Mouse (Mus musculus): ENCODE data around the gene Wt1.

The Wt1 gene

DNA sequence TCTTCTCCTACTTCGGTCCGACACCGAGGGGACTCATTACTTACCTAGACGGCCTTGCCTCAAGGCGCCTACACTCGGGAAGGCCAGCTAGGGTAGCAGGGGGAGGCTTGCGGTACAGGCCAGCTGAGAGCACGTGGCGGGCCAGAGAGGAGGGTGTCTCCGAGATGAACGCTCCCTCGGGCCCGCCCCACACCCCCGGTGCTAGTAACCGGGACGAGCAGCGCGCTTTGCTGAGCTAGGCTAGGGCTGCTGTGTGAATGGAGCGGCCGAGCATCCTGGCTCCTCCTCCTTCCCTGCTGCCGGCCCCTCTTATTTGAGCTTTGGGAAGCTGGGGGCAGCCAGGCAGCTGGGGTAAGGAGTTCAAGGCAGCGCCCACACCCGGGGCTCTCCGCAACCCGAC, at the start of gene Wt1:
TSS of gene Wt1 (plus strand) at position 251 of the 400 bp plus-strand sequence.
- DNase-seq (ENCODE audit: low spot score) = no peak

- no peak for DNase-seq (ENCODE audit: low spot score)
Observed at GRCm38 (mm10) chr2:105077151-105077550, 49.2 kb upstream of the Wt1 start.

DNA sequence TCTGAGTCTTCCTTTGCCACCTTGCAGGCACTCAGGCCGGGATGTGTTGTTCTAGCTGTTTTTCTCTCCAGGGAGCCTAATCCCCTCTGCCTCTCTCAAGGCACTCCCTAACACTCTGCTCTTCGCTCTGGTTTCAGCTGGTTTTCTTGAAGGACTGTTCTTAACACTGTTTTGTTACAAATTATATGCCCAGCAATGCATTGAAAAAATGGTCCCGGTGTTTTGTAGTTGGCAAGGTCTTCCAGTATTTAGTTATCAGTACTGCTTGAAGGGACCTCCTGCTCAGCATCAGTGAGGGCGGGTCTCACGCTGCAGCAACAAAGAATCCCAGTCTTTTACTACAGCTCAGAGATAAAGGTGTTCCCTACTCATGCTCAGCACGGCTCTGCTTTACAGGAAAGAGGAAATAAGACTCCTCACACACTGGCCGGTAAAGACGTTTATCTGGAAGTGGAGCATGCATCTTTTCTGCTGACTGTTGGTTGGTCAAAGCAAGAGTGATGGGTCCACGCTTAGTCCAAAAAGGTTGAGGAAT, 44.0 kb upstream of the Wt1 start:
- DNase-seq (ENCODE audit: low spot score) = no peak

- DNase-seq (ENCODE audit: low spot score) = no peak
Observed at GRCm38 (mm10) chr2:105084035-105084434, 42.3 kb upstream of the Wt1 start.

DNA sequence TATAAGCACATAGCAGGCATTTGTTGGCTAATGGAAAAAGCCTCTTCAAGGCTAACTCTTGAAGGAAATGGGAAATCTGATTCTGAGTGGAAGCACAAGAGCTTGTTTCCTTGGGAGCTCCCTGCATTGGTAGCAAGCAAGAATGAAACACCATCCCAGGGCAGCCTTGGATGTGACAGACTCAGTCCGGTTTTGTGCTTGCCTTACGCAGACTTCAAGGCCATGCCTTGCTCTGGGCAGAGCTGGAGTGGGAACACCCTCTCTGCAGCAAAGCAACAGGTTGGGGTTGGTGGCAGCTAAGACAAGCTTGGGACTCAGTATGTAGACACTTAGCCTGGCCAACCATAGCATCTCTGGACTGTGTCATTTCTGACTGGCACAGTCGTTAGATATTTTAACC, 40.2 kb upstream of the Wt1 start:
- no peak for DNase-seq (ENCODE audit: low spot score)

- no peak for DNase-seq (ENCODE audit: low spot score)
Observed at GRCm38 (mm10) chr2:105088005-105088404, 38.3 kb upstream of the Wt1 start.

DNA sequence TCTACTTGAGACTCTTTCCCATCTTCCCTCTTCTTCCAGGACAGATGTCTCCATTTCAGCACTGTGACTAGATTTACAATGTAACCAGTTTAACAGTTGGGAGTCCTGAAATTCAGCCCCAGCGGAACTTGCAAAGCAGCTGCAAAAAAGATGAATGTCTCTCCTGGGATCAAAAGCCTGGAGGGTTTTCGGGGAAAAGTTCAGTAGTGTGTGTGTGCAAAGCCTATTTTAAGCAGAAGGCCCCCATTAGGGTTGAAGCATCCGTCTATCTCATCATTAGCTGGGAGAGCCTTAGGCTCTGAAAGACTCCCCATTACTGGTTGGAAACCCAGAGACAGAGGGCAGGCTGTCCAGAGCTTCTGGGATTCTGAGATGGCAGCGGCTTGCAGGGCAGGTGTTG, 37.2 kb upstream of the Wt1 start:
- no peak for DNase-seq (ENCODE audit: low spot score)

GRCm38 (mm10) chr2:105089581-105090508, 36.5 kb upstream of the Wt1 start:
- peak; percentile 10 for DNase-seq (ENCODE audit: low spot score)

- DNase-seq (ENCODE audit: low spot score) = no peak
Observed at GRCm38 (mm10) chr2:105090991-105091390, 35.3 kb upstream of the Wt1 start.

- no peak for DNase-seq (ENCODE audit: low spot score)
Observed at GRCm38 (mm10) chr2:105091718-105092117, 34.6 kb upstream of the Wt1 start, which contains the start of gene Gm11060. TSS of gene Gm11060 (plus strand) at chr2:105092018.

GRCm38 (mm10) chr2:105097294-105097953, 28.9 kb upstream of the Wt1 start:
- no peak for DNase-seq (ENCODE audit: low spot score)

DNA sequence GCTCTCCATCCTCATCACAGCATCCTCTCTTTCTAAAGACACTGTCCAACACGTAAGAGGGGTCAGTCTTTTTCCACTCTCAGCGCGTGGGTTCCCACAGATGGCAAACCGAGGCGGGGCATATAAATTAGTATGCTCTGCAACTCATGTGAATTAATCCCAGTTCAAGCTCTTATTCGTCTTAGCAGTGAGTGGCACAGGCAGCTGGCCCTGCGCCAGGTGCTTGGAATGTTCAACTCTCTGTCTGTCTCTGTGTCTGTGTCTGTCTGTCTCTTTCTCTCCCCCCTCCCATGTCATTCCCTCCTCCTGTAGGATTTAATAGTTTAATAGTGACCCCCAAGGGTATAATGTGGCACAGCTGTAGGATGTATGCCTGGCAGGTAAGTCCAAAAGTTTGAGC, 26.9 kb upstream of the Wt1 start:
- no peak for DNase-seq (ENCODE audit: low spot score)

GRCm38 (mm10) chr2:105100541-105100940, 25.8 kb upstream of the Wt1 start:
- DNase-seq (ENCODE audit: low spot score) = no peak

GRCm38 (mm10) chr2:105108703-105109158, 17.6 kb upstream of the Wt1 start:
- peak; percentile 9 for DNase-seq (ENCODE audit: low spot score)

DNA sequence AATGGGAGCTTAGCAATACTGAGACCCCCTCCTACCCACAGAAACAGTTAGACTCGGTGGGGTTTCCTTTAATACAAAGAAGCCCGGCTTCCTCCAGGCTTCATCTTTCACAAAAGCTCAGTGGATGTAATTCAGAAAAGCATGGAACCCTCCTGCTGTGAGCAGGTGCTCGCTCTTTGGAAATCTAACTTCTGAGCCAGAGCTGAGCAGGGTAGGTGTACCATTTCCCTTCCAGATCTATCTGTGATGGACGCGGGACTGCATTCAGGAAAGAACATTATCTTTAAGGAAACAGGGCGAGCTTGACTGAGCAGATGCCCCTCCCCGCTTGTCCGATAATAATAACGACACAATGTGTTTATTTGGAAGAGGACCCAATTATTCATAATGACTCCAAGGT, 12.3 kb upstream of the Wt1 start:
- DNase-seq (ENCODE audit: low spot score) = no peak

DNA sequence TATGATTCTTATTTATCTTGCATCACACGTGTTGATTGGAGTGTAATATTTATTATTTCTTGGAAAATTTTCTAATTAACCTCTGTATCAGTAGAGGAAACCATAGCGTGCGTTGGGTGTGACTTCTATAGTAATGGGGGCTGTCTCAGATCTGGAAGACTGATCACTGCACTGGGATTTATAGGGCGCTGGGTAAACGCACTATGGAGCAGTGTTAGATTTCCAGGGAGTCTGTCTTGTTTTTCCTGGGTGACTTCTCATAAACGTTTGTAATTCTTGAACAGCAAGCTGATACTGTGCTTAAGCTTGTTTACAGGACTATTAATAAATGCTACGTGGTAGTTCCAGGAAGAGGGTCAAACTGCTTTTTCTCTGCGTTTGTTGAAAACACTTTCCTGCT, 8.7 kb upstream of the Wt1 start:
- no peak for DNase-seq (ENCODE audit: low spot score)

- DNase-seq (ENCODE audit: low spot score) = no peak
Observed at GRCm38 (mm10) chr2:105122216-105122615, 4.1 kb upstream of the Wt1 start.

DNA sequence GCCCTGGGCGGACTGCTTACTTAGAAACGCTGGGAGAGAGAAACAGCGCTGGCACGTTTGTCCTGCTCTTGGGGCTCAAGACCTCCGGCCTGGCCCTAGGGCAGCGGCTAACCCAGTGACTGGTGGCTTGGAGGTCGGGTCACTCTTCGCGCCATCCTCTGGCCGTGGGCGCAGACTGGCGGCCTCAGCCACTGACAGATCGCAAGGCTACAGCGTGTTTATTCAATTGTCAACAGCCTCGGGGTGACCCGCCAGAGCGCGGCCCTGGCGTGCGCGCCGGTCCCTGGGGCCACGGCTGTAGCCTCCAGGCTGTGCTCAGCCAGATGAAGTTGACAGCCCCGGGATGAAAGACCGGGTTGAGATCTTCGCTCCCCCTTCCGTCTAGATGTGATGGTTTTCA, 3.4 kb upstream of the Wt1 start:
- no peak for DNase-seq (ENCODE audit: low spot score)

DNA sequence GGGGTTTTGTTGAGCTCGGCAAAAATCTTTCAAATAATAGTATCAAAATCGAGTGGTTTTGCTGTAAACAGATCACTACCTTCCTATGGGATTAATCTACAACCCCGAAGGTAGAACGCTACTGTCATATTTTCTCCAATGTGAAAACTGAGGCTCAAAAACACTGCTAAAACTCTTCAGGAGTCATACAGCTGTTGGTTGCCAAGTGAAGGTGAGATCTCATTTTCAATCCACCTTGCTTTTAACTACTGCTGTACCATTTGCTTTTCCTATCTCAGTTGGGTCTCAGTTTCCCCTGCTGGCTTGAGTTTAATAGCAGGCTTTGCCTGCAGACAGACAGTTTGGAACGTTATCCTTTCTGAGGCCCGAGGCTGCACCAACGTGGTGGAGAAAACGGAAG, 2.9 kb upstream of the Wt1 start:
- no peak for DNase-seq (ENCODE audit: low spot score)

GRCm38 (mm10) chr2:105123881-105124280, 2.4 kb upstream of the Wt1 start:
- DNase-seq (ENCODE audit: low spot score) = no peak

- no peak for DNase-seq (ENCODE audit: low spot score)
Observed at GRCm38 (mm10) chr2:105124391-105124790, 1.9 kb upstream of the Wt1 start.

DNA sequence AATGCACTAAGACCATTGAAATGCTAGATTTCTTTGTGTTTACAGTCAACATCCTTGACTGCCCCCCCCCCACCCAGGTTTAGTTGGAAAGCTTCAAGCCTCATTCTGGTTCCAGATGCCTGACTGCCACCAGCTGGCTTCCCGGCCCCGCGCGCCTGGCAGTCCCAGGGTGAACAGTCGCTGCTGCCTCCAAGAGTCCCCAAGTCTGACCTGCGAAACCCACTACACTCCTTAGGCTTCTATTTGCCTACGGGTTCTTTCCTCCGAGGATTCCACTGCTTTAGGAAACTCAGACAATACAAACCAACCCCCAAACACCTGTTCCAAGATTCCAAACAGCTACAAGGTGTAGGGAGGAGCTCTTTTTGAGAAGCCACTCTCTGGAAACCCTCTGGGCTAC, 1.1 kb upstream of the Wt1 start:
- no peak for DNase-seq (ENCODE audit: low spot score)

DNA sequence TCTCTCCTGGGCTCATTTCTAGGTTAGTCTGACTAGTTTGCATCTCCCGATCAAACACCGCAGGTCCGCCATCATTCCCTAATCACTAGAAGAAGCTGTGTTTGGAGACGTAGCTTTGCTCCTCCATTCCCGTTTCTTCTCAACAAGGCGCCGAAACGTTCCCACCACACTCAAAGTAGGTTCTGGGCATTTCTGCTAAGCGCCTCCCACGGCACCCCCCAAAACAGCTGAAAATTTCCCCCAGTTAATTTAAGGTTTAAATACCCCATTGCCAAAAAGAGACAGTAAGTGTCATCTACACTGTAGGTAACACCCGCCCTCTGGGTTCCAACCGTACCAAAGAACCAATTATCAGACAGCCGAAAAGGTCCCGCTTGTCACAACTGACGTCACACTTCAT, 688 bp upstream of the Wt1 start:
- no peak for DNase-seq (ENCODE audit: low spot score)
